Mouse (Mus musculus): ENCODE measurements around the gene Ppp2r1b. TPM values are rescaled to one million over a fixed set of nuclear protein-coding genes. Genes with fewer than 3 reads are reported as not detected.

The Ppp2r1b gene
- total and polyA plus RNA-seq, 2 experiments = 5.2 to 10.8 TPM

DNA sequence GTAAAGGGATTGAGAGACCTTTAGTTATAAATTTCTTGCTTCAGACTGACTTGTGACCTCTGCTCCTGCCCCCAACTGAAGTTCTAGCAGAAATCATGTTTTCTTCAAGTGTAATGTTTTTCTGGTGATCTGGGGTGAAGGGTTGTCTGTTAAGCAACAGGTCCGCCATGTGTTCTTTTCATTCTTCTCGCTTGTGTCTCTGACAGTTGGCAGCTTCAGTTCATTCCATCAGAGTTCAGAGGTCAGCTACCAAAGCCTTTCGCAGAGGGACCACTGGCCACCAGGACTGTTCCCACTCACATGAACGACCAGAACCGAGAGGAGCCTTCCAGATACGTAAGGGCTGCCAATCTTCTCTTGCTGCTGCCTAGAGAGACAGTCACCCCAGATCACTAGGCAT is 36.6 kb upstream of the Ppp2r1b start:
- Histone ChIP-seq H3K27ac (replicated peaks; ENCODE audit: insufficient read depth, low read depth, low read length) (no peak overlapping the region), H3K79me2 (ENCODE audit: control insufficient read depth, insufficient read depth, low read length) (no peaks in the 10 kb centered on the region), H3K4me1 (ENCODE audit: control insufficient read depth, insufficient read depth, low read length) (no peaks in the 10 kb centered on the region), H3K36me3 (ENCODE audit: control insufficient read depth, insufficient read depth, low read length) (peaks cover 20% of the 10 kb centered on the region), H3K9ac (ENCODE audit: low read depth, low read length) (no peak overlapping the region), H3K27me3 (ENCODE audit: control insufficient read depth, insufficient read depth, low read length) (no peaks in the 10 kb centered on the region), H3K4me3 (ENCODE audit: insufficient read depth, low read depth, low read length) (no peak overlapping the region)
- 75% methylated on average over 6 of the region's 6 CpGs for WGBS
- TF ChIP-seq CTCF (IDR thresholded peaks at IDR 0.05; ENCODE audit: low read depth, low read length) (no peak), POLR2A (IDR thresholded peaks at IDR 0.05; ENCODE audit: extremely low read depth, insufficient read depth, low read length) (no peak)
- DNase-seq (ENCODE audit: extremely low read depth, low read depth, low spot score) = peak; percentile 20

DNA sequence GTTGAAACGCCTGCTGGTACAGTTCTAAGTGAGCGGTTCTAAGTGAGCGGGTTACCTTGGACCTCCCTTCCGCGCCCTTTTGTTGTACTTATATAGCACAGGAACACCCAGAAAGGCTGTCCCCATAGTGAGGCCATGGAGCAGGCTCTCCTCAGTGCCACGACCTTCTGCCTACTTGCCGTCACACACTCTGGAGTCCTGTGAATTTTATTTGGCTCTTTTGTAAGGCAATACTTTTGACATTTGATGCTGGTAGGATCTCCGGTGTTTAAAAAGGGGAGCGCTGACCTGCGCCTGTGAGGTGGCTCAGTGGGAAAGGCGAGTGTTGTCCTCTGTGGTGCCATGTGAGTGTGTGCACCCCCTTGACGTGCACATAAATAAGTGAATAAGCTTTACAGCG is 36.0 kb upstream of the Ppp2r1b start:
- H3K36me3 ChIP-seq (ENCODE audit: control insufficient read depth, insufficient read depth, low read length) = peaks cover 20% of the 10 kb centered on the region
- no peaks in the 10 kb centered on the region for H3K4me1 ChIP-seq (ENCODE audit: control insufficient read depth, insufficient read depth, low read length)
- H3K4me3 ChIP-seq (ENCODE audit: insufficient read depth, low read depth, low read length) = no peak overlapping the region
- no peaks in the 10 kb centered on the region for H3K79me2 ChIP-seq (ENCODE audit: control insufficient read depth, insufficient read depth, low read length)
- no peak for TF ChIP-seq POLR2A (IDR thresholded peaks at IDR 0.05; ENCODE audit: extremely low read depth, insufficient read depth, low read length)
- H3K9ac ChIP-seq (ENCODE audit: low read depth, low read length) = no peak overlapping the region
- DNase-seq (ENCODE audit: extremely low read depth, low read depth, low spot score) = no peak
- no peaks in the 10 kb centered on the region for H3K27me3 ChIP-seq (ENCODE audit: control insufficient read depth, insufficient read depth, low read length)
- WGBS = 97% methylated on average over 13 of the region's 13 CpGs
- H3K27ac ChIP-seq (replicated peaks; ENCODE audit: insufficient read depth, low read depth, low read length) = no peak overlapping the region

DNA sequence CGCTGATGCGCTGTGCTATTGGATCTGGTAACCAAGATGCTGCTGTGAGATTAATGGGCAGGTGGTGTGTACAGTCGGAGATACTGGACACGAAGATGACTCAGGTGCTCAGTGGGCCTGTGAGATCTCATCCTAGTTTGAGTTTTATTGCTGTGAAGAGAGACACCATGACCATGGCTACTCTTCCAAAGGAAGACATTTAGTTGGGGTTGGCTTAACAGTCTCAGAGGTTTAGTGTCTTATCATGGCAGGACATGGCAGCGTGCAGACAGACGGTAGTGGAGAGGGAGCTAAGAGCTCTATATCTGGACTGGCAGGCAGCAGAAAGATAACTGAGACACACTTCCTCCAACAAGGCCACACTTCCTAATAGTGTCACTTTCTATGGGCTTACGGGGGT is 33.9 kb upstream of the Ppp2r1b start:
- Histone ChIP-seq H3K4me3 (ENCODE audit: insufficient read depth, low read depth, low read length) (no peak overlapping the region), H3K27ac (replicated peaks; ENCODE audit: insufficient read depth, low read depth, low read length) (no peak overlapping the region), H3K36me3 (ENCODE audit: control insufficient read depth, insufficient read depth, low read length) (peaks cover 13% of the 10 kb centered on the region), H3K27me3 (ENCODE audit: control insufficient read depth, insufficient read depth, low read length) (no peaks in the 10 kb centered on the region), H3K4me1 (ENCODE audit: control insufficient read depth, insufficient read depth, low read length) (no peaks in the 10 kb centered on the region), H3K9ac (ENCODE audit: low read depth, low read length) (no peak overlapping the region), H3K79me2 (ENCODE audit: control insufficient read depth, insufficient read depth, low read length) (no peaks in the 10 kb centered on the region)
- no peak for TF ChIP-seq POLR2A (IDR thresholded peaks at IDR 0.05; ENCODE audit: extremely low read depth, insufficient read depth, low read length)
- 91% methylated on average over 7 of the region's 7 CpGs for WGBS
- no peak for DNase-seq (ENCODE audit: extremely low read depth, low read depth, low spot score)

DNA sequence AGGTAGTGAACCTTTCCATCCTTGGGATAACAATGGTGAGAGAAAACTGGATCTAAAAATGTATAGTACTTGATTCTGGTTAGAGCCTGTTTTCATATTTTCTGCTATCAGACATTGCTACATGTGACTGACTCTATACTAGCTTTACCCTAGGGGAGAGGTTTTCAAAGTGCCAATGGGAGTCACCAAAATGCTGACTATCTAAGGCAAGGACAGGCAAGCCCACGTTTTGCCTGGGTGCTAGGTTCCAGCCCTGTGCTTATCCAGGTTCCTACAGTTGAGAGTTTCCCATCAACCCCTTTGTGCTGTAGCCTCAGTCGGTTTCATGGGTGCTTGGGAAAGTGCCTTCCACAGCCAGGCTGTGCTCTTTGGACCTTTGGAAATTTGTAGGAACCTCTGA is 33.4 kb upstream of the Ppp2r1b start:
- TF ChIP-seq POLR2A (IDR thresholded peaks at IDR 0.05; ENCODE audit: extremely low read depth, insufficient read depth, low read length) (no peak), CTCF (IDR thresholded peaks at IDR 0.05; ENCODE audit: low read depth, low read length) (no peak)
- no peak for DNase-seq (ENCODE audit: extremely low read depth, low read depth, low spot score)
- H3K4me1 ChIP-seq (ENCODE audit: control insufficient read depth, insufficient read depth, low read length) = no peaks in the 10 kb centered on the region
- no peak overlapping the region for H3K4me3 ChIP-seq (ENCODE audit: insufficient read depth, low read depth, low read length)
- H3K79me2 ChIP-seq (ENCODE audit: control insufficient read depth, insufficient read depth, low read length) = no peaks in the 10 kb centered on the region
- H3K36me3 ChIP-seq (ENCODE audit: control insufficient read depth, insufficient read depth, low read length) = peaks cover 15% of the 10 kb centered on the region
- H3K27me3 ChIP-seq (ENCODE audit: control insufficient read depth, insufficient read depth, low read length) = no peaks in the 10 kb centered on the region
- no peak overlapping the region for H3K9ac ChIP-seq (ENCODE audit: low read depth, low read length)
- H3K27ac ChIP-seq (replicated peaks; ENCODE audit: insufficient read depth, low read depth, low read length) = no peak overlapping the region
- WGBS = 84% methylated on average over 2 of the region's 2 CpGs

DNA sequence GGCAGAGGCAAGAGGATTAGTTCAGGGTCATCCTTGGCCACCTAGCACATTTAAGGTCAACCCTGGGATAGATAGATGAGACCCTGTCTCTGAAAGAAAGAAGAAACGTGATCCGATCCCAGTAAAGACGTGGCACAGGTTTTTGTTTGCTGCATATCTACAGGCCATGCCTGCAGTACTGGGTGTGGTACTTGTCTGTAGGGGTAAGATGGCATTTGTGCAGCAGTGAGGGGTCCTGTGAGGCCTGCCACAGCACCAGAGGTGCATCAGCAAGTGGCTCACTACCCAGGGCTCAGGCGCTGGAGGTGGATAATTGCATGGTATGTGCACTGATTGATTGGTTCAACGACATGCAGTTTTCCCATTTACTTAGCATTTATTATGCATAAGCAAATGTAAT is 31.3 kb upstream of the Ppp2r1b start:
- H3K4me1 ChIP-seq (ENCODE audit: control insufficient read depth, insufficient read depth, low read length) = no peaks in the 10 kb centered on the region
- H3K79me2 ChIP-seq (ENCODE audit: control insufficient read depth, insufficient read depth, low read length) = no peaks in the 10 kb centered on the region
- H3K9ac ChIP-seq (ENCODE audit: low read depth, low read length) = no peak overlapping the region
- no peak overlapping the region for H3K4me3 ChIP-seq (ENCODE audit: insufficient read depth, low read depth, low read length)
- no peaks in the 10 kb centered on the region for H3K27me3 ChIP-seq (ENCODE audit: control insufficient read depth, insufficient read depth, low read length)
- peaks cover 6% of the 10 kb centered on the region for H3K36me3 ChIP-seq (ENCODE audit: control insufficient read depth, insufficient read depth, low read length)
- no peak overlapping the region for H3K27ac ChIP-seq (replicated peaks; ENCODE audit: insufficient read depth, low read depth, low read length)
- TF ChIP-seq CTCF (IDR thresholded peaks at IDR 0.05; ENCODE audit: low read depth, low read length) (no peak), POLR2A (IDR thresholded peaks at IDR 0.05; ENCODE audit: extremely low read depth, insufficient read depth, low read length) (no peak)
- DNase-seq (ENCODE audit: extremely low read depth, low read depth, low spot score) = no peak
- WGBS = 95% methylated on average over 5 of the region's 5 CpGs

DNA sequence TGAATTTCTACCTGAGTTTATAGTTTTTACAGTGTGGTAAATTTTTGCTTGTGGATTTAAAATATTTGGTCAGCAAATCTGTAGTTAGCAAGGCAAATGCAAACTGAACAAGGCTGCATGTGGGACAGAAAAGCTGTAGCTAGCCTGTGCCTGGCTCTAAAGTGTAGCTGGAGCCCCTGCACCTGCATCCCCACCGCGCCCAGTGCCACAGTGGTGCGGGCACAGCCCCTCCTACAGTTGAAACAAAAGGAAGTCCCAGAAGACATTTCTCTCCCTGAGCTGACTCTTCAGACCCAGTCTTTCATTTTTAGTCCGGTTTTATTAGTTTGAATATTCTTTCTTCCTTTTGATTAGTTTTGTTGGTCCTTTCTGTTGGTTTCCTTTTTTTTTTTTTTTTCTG is 29.4 kb upstream of the Ppp2r1b start:
- no peak overlapping the region for H3K4me3 ChIP-seq (ENCODE audit: insufficient read depth, low read depth, low read length)
- TF ChIP-seq POLR2A (IDR thresholded peaks at IDR 0.05; ENCODE audit: extremely low read depth, insufficient read depth, low read length) = no peak
- no peak for TF ChIP-seq CTCF (IDR thresholded peaks at IDR 0.05; ENCODE audit: low read depth, low read length)
- H3K36me3 ChIP-seq (ENCODE audit: control insufficient read depth, insufficient read depth, low read length) = peaks cover 6% of the 10 kb centered on the region
- H3K4me1 ChIP-seq (ENCODE audit: control insufficient read depth, insufficient read depth, low read length) = no peaks in the 10 kb centered on the region
- H3K79me2 ChIP-seq (ENCODE audit: control insufficient read depth, insufficient read depth, low read length) = no peaks in the 10 kb centered on the region
- 93% methylated on average over 4 of the region's 4 CpGs for WGBS
- no peak overlapping the region for H3K27ac ChIP-seq (replicated peaks; ENCODE audit: insufficient read depth, low read depth, low read length)
- no peak for DNase-seq (ENCODE audit: extremely low read depth, low read depth, low spot score)
- H3K27me3 ChIP-seq (ENCODE audit: control insufficient read depth, insufficient read depth, low read length) = no peaks in the 10 kb centered on the region
- H3K9ac ChIP-seq (ENCODE audit: low read depth, low read length) = no peak overlapping the region

All from liver, adult 2 months (tissue).